Mouse (Mus musculus) limb, embryonic 11.5 days (tissue): ENCODE results near the gene Plekhg5. TPM values are rescaled to one million over a fixed set of nuclear protein-coding genes. Genes with fewer than 3 reads are reported as not detected.

Experiments used
- ATAC-seq: fragments of 200-750 bp; cut with Nextera tagmentation; 2 replicates; pipeline ENCODE4 v1.8.0; 2017; ENCODE audit warnings: low read depth; ENCODE audit not compliant: insufficient number of reproducible peaks, low FRiP score, low TSS enrichment
- DNase-seq: peaks from one replicate; pipeline ENCODE4 v3.0.0-alpha.2; 2015; ENCODE audit warnings: low spot score
- H3K27ac ChIP-seq: fragments of 300-500 bp; sonication (generic); replicated peaks from 2 replicates; pipeline ENCODE4 v1.5.1; 2014; ENCODE audit warnings: low read depth, mild to moderate bottlenecking, low read length
- H3K27me3 ChIP-seq: fragments of 300-500 bp; sonication (generic); 2 replicates; pipeline ENCODE4 v1.6.1; 2014; ENCODE audit warnings: mild to moderate bottlenecking, low read length, mixed read lengths; ENCODE audit not compliant: control insufficient read depth, insufficient read depth
- H3K36me3 ChIP-seq: fragments of 300-500 bp; sonication (generic); 2 replicates; pipeline ENCODE4 v1.6.1; 2014; ENCODE audit warnings: mild to moderate bottlenecking, low read length, moderate library complexity, mixed read lengths; ENCODE audit not compliant: control insufficient read depth, insufficient read depth
- H3K4me1 ChIP-seq: fragments of 300-500 bp; sonication (generic); 2 replicates; pipeline ENCODE4 v1.6.1; 2014; ENCODE audit warnings: low read length, mixed read lengths; ENCODE audit not compliant: control insufficient read depth, insufficient read depth
- H3K4me2 ChIP-seq: fragments of 300-500 bp; sonication (generic); 2 replicates; pipeline ENCODE4 v1.6.1; 2014; ENCODE audit warnings: low read depth, mild to moderate bottlenecking, moderate library complexity; ENCODE audit not compliant: severe bottlenecking
- H3K4me3 ChIP-seq: fragments of 300-500 bp; sonication (generic); 2 replicates; pipeline ENCODE4 v1.5.1; 2014; ENCODE audit warnings: low read depth, low read length
- H3K9ac ChIP-seq: fragments of 300-500 bp; sonication (generic); 2 replicates; pipeline ENCODE4 v1.6.1; 2014; ENCODE audit warnings: mild to moderate bottlenecking, low read length
- H3K9me3 ChIP-seq: fragments of 300-500 bp; sonication (generic); 2 replicates; pipeline ENCODE4 v1.6.1; 2016; ENCODE audit warnings: low read length; ENCODE audit not compliant: control insufficient read depth
- WGBS: fragments of 180-500 bp; shearing (Covaris S2); extraction: QIAGEN DNeasy Blood & Tissue Kit; methylation state at CpG from one replicate; pipeline ENCODE4 v1.1.7; 2014; 5-methylcytosine and 5-hydroxymethylcytosine counted together
- polyA plus RNA-seq: library from polyadenylated mRNA; unstranded; fragments of >200 nt; fragmentation: Nextera tagmentation; extraction: Ambion mirVana; gene quantifications from 2 replicates; pipeline ENCODE4 v1.2.1, GENCODE M21; 2014

Gene Plekhg5
- 8.8 and 8.9 TPM in 2 replicates for polyA plus RNA-seq

DNA sequence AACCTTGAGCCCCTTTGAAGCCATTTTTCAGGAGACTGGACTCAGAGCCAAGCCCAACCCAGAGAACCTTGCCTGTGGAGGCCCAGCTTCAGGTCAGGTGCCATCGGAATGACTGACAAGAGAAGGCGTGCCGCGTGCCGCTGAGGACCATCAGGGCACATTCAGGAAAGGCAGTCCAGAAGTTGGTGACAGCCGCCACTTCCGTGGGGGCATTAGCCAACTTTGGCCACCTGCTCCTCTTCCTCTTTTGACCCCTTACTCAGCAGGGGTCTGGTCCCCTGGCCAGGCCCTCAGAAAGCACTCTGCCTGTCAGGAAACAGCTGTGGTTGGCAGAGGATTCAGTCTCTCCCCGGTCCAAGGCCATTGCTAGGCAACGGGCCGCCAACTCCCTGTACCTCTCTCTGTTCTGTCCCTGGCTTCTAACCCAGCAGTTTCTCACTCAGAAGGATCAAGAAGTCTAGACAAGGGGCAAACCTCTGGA lies at the start of gene Plekhg5:
Plekhg5 (plus strand) TSS at position 378 of the 481 bp plus-strand sequence.
- 75% methylated on average over 10 of the region's 10 CpGs for WGBS
- H3K27me3 ChIP-seq: no peaks in the 10 kb centered on the region
- no peak within 1 kb of the TSS for H3K4me3 ChIP-seq
- ATAC-seq (no peak), DNase-seq (no peak)
- no peaks in the 10 kb centered on the region for H3K36me3 ChIP-seq
- H3K4me2 ChIP-seq: no peak within 1 kb of the TSS
- no peaks in the 10 kb centered on the region for H3K9me3 ChIP-seq
- no peak within 1 kb of the TSS for H3K9ac ChIP-seq
- H3K27ac ChIP-seq: no peak within 1 kb of the TSS
- H3K4me1 ChIP-seq: 0 out of 2 replicates have a peak, but pooled peaks cover 9% of the 10 kb centered on the region

GRCm38 (mm10) chr4:152022506-152022905 lies 49.8 kb upstream of the Plekhg5 start:
- Histone ChIP-seq H3K27me3 (no peaks in the 10 kb centered on the region), H3K4me1 (peaks cover 16% of the 10 kb centered on the region), H3K4me2 (no peak overlapping the region), H3K4me3 (no peak overlapping the region), H3K36me3 (peaks cover 22% of the 10 kb centered on the region), H3K9me3 (no peaks in the 10 kb centered on the region), H3K27ac (no peak overlapping the region), H3K9ac (no peak overlapping the region)
- ATAC-seq: no peak
- WGBS: 92% methylated on average over 8 of the region's 8 CpGs
- DNase-seq: no peak

- Histone ChIP-seq H3K4me3 (no peak overlapping the region), H3K9me3 (no peaks in the 10 kb centered on the region), H3K4me2 (no peak overlapping the region), H3K36me3 (peaks cover 17% of the 10 kb centered on the region), H3K27ac (no peak overlapping the region), H3K27me3 (no peaks in the 10 kb centered on the region), H3K4me1 (peaks cover 27% of the 10 kb centered on the region), H3K9ac (no peak overlapping the region)
- WGBS: 91% methylated on average over 11 of the region's 11 CpGs
- ATAC-seq (no peak), DNase-seq (no peak)
Observed at GRCm38 (mm10) chr4:152024525-152024924, 47.8 kb upstream of the Plekhg5 start.

- H3K27ac ChIP-seq: no peak overlapping the region
- H3K9me3 ChIP-seq: no peaks in the 10 kb centered on the region
- H3K9ac ChIP-seq: peak overlapping the region; percentile 81
- peak overlapping the region; percentile 83 for H3K4me2 ChIP-seq
- ATAC-seq: peak; percentile 46; the same call in 1 of the 2 replicates
- H3K4me1 ChIP-seq: peaks cover 27% of the 10 kb centered on the region
- H3K27me3 ChIP-seq: no peaks in the 10 kb centered on the region
- peaks cover 3% of the 10 kb centered on the region; the same call in 1 of the 2 replicates for H3K36me3 ChIP-seq
- 5% methylated on average over 41 of the region's 41 CpGs for WGBS
- DNase-seq: peak; percentile 43
- peak overlapping the region; percentile 72 for H3K4me3 ChIP-seq
Observed at GRCm38 (mm10) chr4:152026751-152027508, 45.4 kb upstream of the Plekhg5 start.

- peaks cover 1% of the 10 kb centered on the region; the same call in 1 of the 2 replicates for H3K36me3 ChIP-seq
- 0 out of 2 replicates have a peak within 1 kb of the TSS, but pooled peaks have one; percentile 21 for H3K27ac ChIP-seq
- ATAC-seq: peak; percentile 94
Observed at GRCm38 (mm10) chr4:152027524-152027923, 44.8 kb upstream of the Plekhg5 start, which contains the start of gene Zbtb48. Gene Zbtb48, minus strand, starts transcription at chr4:152027671.

DNA sequence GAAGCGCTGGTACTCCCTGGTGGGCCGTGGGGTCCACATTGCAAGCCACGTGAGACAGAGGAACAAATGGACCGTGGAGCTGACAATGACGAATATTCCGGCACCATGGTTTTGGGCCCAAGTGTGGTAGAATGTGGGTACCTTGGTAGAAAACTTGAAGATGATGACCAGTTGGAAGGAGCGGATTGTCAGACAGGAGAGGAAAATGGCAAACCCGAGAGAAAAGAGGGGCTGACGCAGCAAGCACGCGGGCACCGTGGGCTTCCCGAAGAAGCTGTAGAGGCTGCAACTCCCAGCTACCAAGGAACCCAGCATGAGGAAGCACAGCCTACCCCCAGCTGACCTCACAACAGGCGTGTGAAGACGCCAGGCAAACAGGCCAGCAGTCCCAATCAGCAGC lies 43.8 kb upstream of the Plekhg5 start:
- H3K36me3 ChIP-seq: no peaks in the 10 kb centered on the region; the same call in 1 of the 2 replicates
- no peak overlapping the region for H3K4me3 ChIP-seq
- no peak overlapping the region for H3K27ac ChIP-seq
- peak overlapping the region; percentile 83 for H3K4me2 ChIP-seq
- WGBS: 64% methylated on average over 15 of the region's 15 CpGs
- no peaks in the 10 kb centered on the region for H3K27me3 ChIP-seq
- H3K9me3 ChIP-seq: no peaks in the 10 kb centered on the region
- ATAC-seq (no peak), DNase-seq (no peak)
- peaks cover 27% of the 10 kb centered on the region for H3K4me1 ChIP-seq
- no peak overlapping the region for H3K9ac ChIP-seq

More at GRCm38 (mm10) chr4:152027524-152027923, 44.8 kb upstream of the Plekhg5 start, which contains the start of gene Zbtb48:
- Histone ChIP-seq H3K9ac (peak within 1 kb of the TSS; percentile 81), H3K9me3 (no peaks in the 10 kb centered on the region), H3K27me3 (no peaks in the 10 kb centered on the region), H3K4me1 (peaks cover 27% of the 10 kb centered on the region), H3K4me3 (peak within 1 kb of the TSS; percentile 72), H3K4me2 (peak within 1 kb of the TSS; percentile 83)
- peak; percentile 95 for DNase-seq
- WGBS: 0% methylated on average over 35 of the region's 35 CpGs

- H3K9me3 ChIP-seq: no peaks in the 10 kb centered on the region
- ATAC-seq: no peak
- H3K27me3 ChIP-seq: no peaks in the 10 kb centered on the region
- no peak overlapping the region for H3K9ac ChIP-seq
- no peaks in the 10 kb centered on the region for H3K36me3 ChIP-seq
- H3K4me3 ChIP-seq: no peak overlapping the region
- DNase-seq: no peak
- peaks cover 27% of the 10 kb centered on the region for H3K4me1 ChIP-seq
- no peak overlapping the region for H3K27ac ChIP-seq
- no peak overlapping the region for H3K4me2 ChIP-seq
- whole genome bisulfite sequencing: 47% methylated on average over 5 of the region's 5 CpGs
Observed at GRCm38 (mm10) chr4:152029087-152029486, 43.2 kb upstream of the Plekhg5 start.

DNA sequence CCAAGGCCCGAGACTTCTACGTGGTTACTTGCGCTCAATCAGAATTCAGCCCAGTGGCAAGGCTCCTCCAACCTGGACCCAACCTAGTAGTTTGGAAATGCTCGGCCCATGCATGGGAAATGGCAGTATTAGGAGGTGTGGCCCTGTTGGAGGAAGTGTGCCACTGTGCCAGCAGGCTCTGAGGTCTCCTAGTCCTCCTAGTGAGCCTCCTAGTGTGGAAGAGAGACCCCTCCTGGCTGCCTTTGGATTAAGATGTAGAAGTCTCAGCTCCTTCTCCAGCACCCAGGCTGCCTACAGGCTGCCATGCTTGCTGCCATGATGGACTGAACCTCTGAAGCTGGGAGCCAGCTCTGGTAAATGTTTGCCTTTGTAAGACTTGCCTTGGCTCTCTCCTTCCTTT lies 42.3 kb upstream of the Plekhg5 start:
- Histone ChIP-seq H3K36me3 (no peaks in the 10 kb centered on the region), H3K4me1 (peaks cover 27% of the 10 kb centered on the region), H3K27me3 (no peaks in the 10 kb centered on the region), H3K9me3 (no peaks in the 10 kb centered on the region), H3K4me2 (no peak overlapping the region), H3K9ac (no peak overlapping the region), H3K4me3 (no peak overlapping the region), H3K27ac (no peak overlapping the region)
- ATAC-seq (no peak), DNase-seq (no peak)
- 76% methylated on average over 4 of the region's 4 CpGs for WGBS
